ENCODE assay signal across 9 mouse cellular contexts in genomic region chr4:97751483-97752251, GRCm38 (mm10). TPM values are rescaled to one million over a fixed set of nuclear protein-coding genes. Genes with fewer than 3 reads are reported as not detected.
A peak's percentile ranks its signal among the peaks of the same experiment; 100 is the strongest.
DNase-seq lines count a peak whose midpoint lies in the region; TF ChIP-seq lines count a peak whose summit lies in the region.
"Had no signal": no experiment of that assay in that cellular context is flagged by ENCODE, and none has a peak within 500 bp of the region (broad histone marks: within the 10 kb centered on the region; RNA-seq: fewer than 3 reads in every experiment).

No protein-coding gene starts in this region.

- H3K9me3 ChIP-seq in ES-E14 (ENCODE audit: control insufficient read depth, insufficient read depth, low read depth, low read length): no peaks in the 10 kb centered on the region
- no peaks in the 10 kb centered on the region for H3K9me3 ChIP-seq in forebrain, embryonic 10.5 days

- intact Hi-C loops in heart, postnatal 10 days (cut with DNase I): loop anchor here (1.0 to 5.0 kb wide), 7 partner anchors 21 to 951 kb away; partner anchors contain the start of genes Nfia and Tm2d1

- no peak overlapping the region for H3K27ac ChIP-seq in ES-E14 (ENCODE audit: insufficient read depth, low read depth, low read length, poor library complexity, severe bottlenecking)
- H3K27ac ChIP-seq in forebrain, embryonic 10.5 days: peak overlapping the region; percentile 84
- peak overlapping the region; percentile 87 for H3K27ac ChIP-seq in macrophage

- peak overlapping the region; percentile 49 to 58 for H3K4me3 ChIP-seq in ES-E14 (ENCODE audit: insufficient read depth in 1 of 2, low read depth in 1 of 2, low read length in 2 of 2, poor library complexity in 1 of 2, severe bottlenecking in 1 of 2)
- H3K4me3 ChIP-seq in forebrain, embryonic 10.5 days: peak overlapping the region; percentile 55
- peak overlapping the region; percentile 46 for H3K4me3 ChIP-seq in macrophage (ENCODE audit: inconsistent target)

- peak overlapping the region; percentile 50; the same call in 1 of the 2 replicates for H3K9ac ChIP-seq in ES-E14 (ENCODE audit: insufficient read depth, low read depth, low read length, poor library complexity, severe bottlenecking)

- no peaks in the 10 kb centered on the region for H3K79me2 ChIP-seq in macrophage (ENCODE audit: inconsistent target)

- H3K27me3 ChIP-seq in forebrain, embryonic 10.5 days (ENCODE audit: poor library complexity, severe bottlenecking): peaks cover 96% of the 10 kb centered on the region

- in situ Hi-C loops in ES-E14 (cut with MboI; ENCODE audit: low sequenced_read_pairs in 2 of 2, unreplicated experiment in 2 of 2): no loop called here

- no peaks in the 10 kb centered on the region for H3K36me3 ChIP-seq in ES-E14 (ENCODE audit: control insufficient read depth, insufficient read depth, low read length, poor library complexity, severe bottlenecking)
- no peaks in the 10 kb centered on the region for H3K36me3 ChIP-seq in forebrain, embryonic 10.5 days (replicated peaks)
- H3K36me3 ChIP-seq in macrophage (ENCODE audit: inconsistent target): no peaks in the 10 kb centered on the region

- WGBS in forebrain, embryonic 10.5 days: under 1% methylated on average over 40 of the region's 40 CpGs
- WGBS in macrophage (ENCODE audit: missing documents): 1% methylated on average over 40 of the region's 40 CpGs

- peaks cover 1 to 5% of the 10 kb centered on the region in 2 experiments; a peak in 2 of 4 replicates for H3K4me1 ChIP-seq in ES-E14 (ENCODE audit: control insufficient read depth in 2 of 2, insufficient read depth in 2 of 2, low read length in 2 of 2, poor library complexity in 1 of 2)
- H3K4me1 ChIP-seq in forebrain, embryonic 10.5 days: peaks cover 41% of the 10 kb centered on the region

- DNase-seq in ES-E14 (ENCODE audit: low read depth, low spot score): no peak
- peak; percentile 89 for DNase-seq in adrenal gland, adult 2 months
- DNase-seq in forebrain, embryonic 10.5 days (ENCODE audit: extremely low spot score, low spot score): peak; percentile 69
- DNase-seq in heart, postnatal 10 days: peak; percentile 85 to 89
- peak; percentile 88 for DNase-seq in kidney, postnatal 14 days
- DNase-seq in right cerebral cortex, postnatal 14 days: peak; percentile 45
- no peak for DNase-seq in frontal cortex, adult 2 months (ENCODE audit: extremely low spot score in 1 of 2, low spot score in 1 of 2)

TF ChIP-seq in ES-E14, 5 proteins besides CTCF, POLR2A, EP300 and RAD21:
- TF ChIP-seq CHD2 (IDR thresholded peaks at IDR 0.05; ENCODE audit: low read depth, low read length) (no peak), ZNF384 (IDR thresholded peaks at IDR 0.05; ENCODE audit: low read depth, low read length) (no peak), ZC3H11A (IDR thresholded peaks at IDR 0.05; ENCODE audit: borderline replicate concordance, low read depth, low read length) (no peak), MAFK (IDR thresholded peaks at IDR 0.05; ENCODE audit: insufficient read depth, low read depth, low read length) (no peak), HCFC1 (IDR thresholded peaks at IDR 0.05; ENCODE audit: borderline replicate concordance, insufficient read depth, low read length) (no peak)

RNA-seq across cellular contexts. Expression of gene Nfia, which starts 20.9 kb away (rescaled TPM):
- total RNA-seq in ES-E14 (2012; rRNA removed): 0.26 and 0.27 TPM in 2 replicates
- total RNA-seq in adrenal gland, adult 2 months (2021): 100 to 1,000 TPM; 132 to 174 TPM
- 60.7 and 83.3 TPM in 2 replicates for polyA plus RNA-seq in adrenal gland, adult 2 months (2012; rRNA removed)
- polyA plus RNA-seq in forebrain, embryonic 10.5 days (2016; fragmentation: Nextera tagmentation; extraction: Ambion mirVana): 10.9 and 17.6 TPM in 2 replicates
- 100 to 1,000 TPM; 196 to 199 TPM for total RNA-seq in heart, postnatal 10 days (2021)
- total RNA-seq in macrophage (2018; cell fraction: chromatin; rRNA removed): 10 to 100 TPM in 25 of 26 experiments, 1 to 10 TPM in 1; 4.6 to 39.4 (median 26.8) TPM
- total RNA-seq in macrophage (2018; cell fraction: cytosol; rRNA removed): 1 to 10 TPM; 2.9 to 8.9 (median 5.9) TPM
- total RNA-seq in macrophage (2018; cell fraction: nucleus; rRNA removed): 10 to 100 TPM in 14 of 26 experiments, 1 to 10 TPM in 12; 1.8 to 31.4 (median 11.7) TPM
- 1.9 to 2.6 TPM (median 2.4 TPM) in 3 replicates for polyA plus RNA-seq in macrophage (2018)
- polyA plus RNA-seq in frontal cortex, adult 2 months (2012; rRNA removed): 20.4 and 24.3 TPM in 2 replicates

RNA-seq across cellular contexts. Expression of gene E130114P18Rik, which starts 26.2 kb away (rescaled TPM):
- total RNA-seq in ES-E14 (2012; rRNA removed): not detected in 2 replicates
- not detected for total RNA-seq in adrenal gland, adult 2 months (2021)
- polyA plus RNA-seq in adrenal gland, adult 2 months (2012; rRNA removed): 0.07 TPM in 1 of 2 replicates, not detected in the other
- polyA plus RNA-seq in forebrain, embryonic 10.5 days (2016; fragmentation: Nextera tagmentation; extraction: Ambion mirVana): 14.3 and 21.3 TPM in 2 replicates
- total RNA-seq in heart, postnatal 10 days (2021): under 1 TPM; 0.34 to 0.47 TPM
- not detected for total RNA-seq in macrophage (2018; cell fraction: chromatin; rRNA removed)
- total RNA-seq in macrophage (2018; cell fraction: cytosol; rRNA removed): not detected
- not detected for total RNA-seq in macrophage (2018; cell fraction: nucleus; rRNA removed)
- not detected in 3 replicates for polyA plus RNA-seq in macrophage (2018)
- 14.7 and 22.6 TPM in 2 replicates for polyA plus RNA-seq in frontal cortex, adult 2 months (2012; rRNA removed)
- polyA plus RNA-seq: large intestine, adult 2 months had no signal

Comparison
In these comparisons a context has a peak if more than half of its experiments do, and no peak if none do; other contexts are left out.
1. DNase-seq: peak in adrenal gland, adult 2 months (single experiment), forebrain, embryonic 10.5 days (single experiment), heart, postnatal 10 days (2 of 2), kidney, postnatal 14 days (single experiment) and right cerebral cortex, postnatal 14 days (single experiment); none in ES-E14 (single experiment) and frontal cortex, adult 2 months (0 of 2).
2. RNA of gene E130114P18Rik, which starts 26.2 kb away (polyA plus RNA-seq): 14.7 to 22.6 TPM in frontal cortex, adult 2 months and 14.3 to 21.3 TPM in forebrain, embryonic 10.5 days; 0.07 TPM in adrenal gland, adult 2 months and not detected in macrophage; every median in the first group is over 10 times any median in the second.
3. Peak in every context shown above with its lines, with median percentiles within 50 percentile points of each other: H3K4me3 ChIP-seq.